Mouse (Mus musculus) hindbrain, embryonic 10.5 days (tissue): ENCODE results near the gene Plpp4. TPM values are rescaled to one million over a fixed set of nuclear protein-coding genes. Genes with fewer than 3 reads are reported as not detected.

Source experiments
- DNase-seq: peaks from one replicate; pipeline ENCODE4 v3.0.0-alpha.2; 2017; ENCODE audit warnings: low spot score
- H3K27ac ChIP-seq: fragments of 300-500 bp; sonication (generic); 2 replicates; pipeline ENCODE4 v1.5.1; 2016; ENCODE audit warnings: mild to moderate bottlenecking, moderate library complexity
- H3K27me3 ChIP-seq: fragments of 300-500 bp; sonication (generic); 2 replicates; pipeline ENCODE4 v1.6.1; 2016; ENCODE audit warnings: mild to moderate bottlenecking; ENCODE audit not compliant: poor library complexity, insufficient read depth, severe bottlenecking
- H3K36me3 ChIP-seq: fragments of 300-500 bp; sonication (generic); 2 replicates; pipeline ENCODE4 v1.6.1; 2016; ENCODE audit warnings: mild to moderate bottlenecking, moderate library complexity
- H3K4me1 ChIP-seq: fragments of 300-500 bp; sonication (generic); replicated peaks from 2 replicates; pipeline ENCODE4 v1.6.1; 2016; ENCODE audit warnings: mild to moderate bottlenecking
- H3K4me3 ChIP-seq: fragments of 300-500 bp; sonication (generic); 2 replicates; pipeline ENCODE4 v1.5.1; 2016; ENCODE audit warnings: mild to moderate bottlenecking, moderate library complexity
- H3K9me3 ChIP-seq: fragments of 300-500 bp; sonication (generic); 2 replicates; pipeline ENCODE4 v1.6.1; 2016; ENCODE audit warnings: mild to moderate bottlenecking, moderate library complexity
- WGBS: fragments of 180-500 bp; shearing (Covaris S2); methylation state at CpG from one replicate; pipeline ENCODE4 v1.1.7; 2016; 5-methylcytosine and 5-hydroxymethylcytosine counted together
- polyA plus RNA-seq: library from polyadenylated mRNA; unstranded; fragments of >200 nt; fragmentation: Nextera tagmentation; extraction: Ambion mirVana; gene quantifications from 2 replicates; pipeline ENCODE4 v1.2.1, GENCODE M21; 2016

Plpp4 gene
- polyA plus RNA-seq, 1 experiment from 2014 or later, result 1.4 TPM

- Histone ChIP-seq H3K4me3 (no peak overlapping the region), H3K4me1 (peaks cover 26% of the 10 kb centered on the region), H3K27ac (no peak overlapping the region), H3K36me3 (no peaks in the 10 kb centered on the region), H3K9me3 (no peaks in the 10 kb centered on the region), H3K27me3 (peaks cover 48% of the 10 kb centered on the region)
- 63% methylated on average over 7 of the region's 7 CpGs for WGBS
- DNase-seq, result no peak
These were observed 1.5 kb downstream of the Plpp4 start for GRCm38 (mm10) chr7:129258331-129258730.

- Histone ChIP-seq H3K4me3 (no peak overlapping the region), H3K27me3 (peaks cover 46% of the 10 kb centered on the region), H3K9me3 (no peaks in the 10 kb centered on the region), H3K4me1 (peaks cover 26% of the 10 kb centered on the region), H3K27ac (no peak overlapping the region), H3K36me3 (no peaks in the 10 kb centered on the region)
- 82% methylated on average over 6 of the region's 6 CpGs for WGBS
- no peak for DNase-seq
These were observed 2.4 kb downstream of the Plpp4 start for GRCm38 (mm10) chr7:129259195-129259594.

- 0 out of 2 replicates have a peak, but pooled peaks cover 4% of the 10 kb centered on the region for H3K4me1 ChIP-seq
- no peak overlapping the region for H3K27ac ChIP-seq
- H3K9me3 ChIP-seq, result no peaks in the 10 kb centered on the region
- WGBS, result 60% methylated on average over 4 of the region's 4 CpGs
- no peak overlapping the region for H3K4me3 ChIP-seq
- no peaks in the 10 kb centered on the region for H3K36me3 ChIP-seq
- no peaks in the 10 kb centered on the region for H3K27me3 ChIP-seq
- no peak for DNase-seq
These were observed 17.0 kb downstream of the Plpp4 start for GRCm38 (mm10) chr7:129273867-129274266.

GRCm38 (mm10) chr7:129274726-129275125, 17.9 kb downstream of the Plpp4 start:
- H3K27me3 ChIP-seq, result no peaks in the 10 kb centered on the region
- H3K4me1 ChIP-seq, result 0 out of 2 replicates have a peak, but pooled peaks cover 6% of the 10 kb centered on the region
- DNase-seq, result no peak
- WGBS, result 87% methylated on average over 5 of the region's 5 CpGs
- no peaks in the 10 kb centered on the region for H3K36me3 ChIP-seq
- H3K9me3 ChIP-seq, result no peaks in the 10 kb centered on the region
- no peak overlapping the region for H3K27ac ChIP-seq
- no peak overlapping the region for H3K4me3 ChIP-seq

GRCm38 (mm10) chr7:129277751-129278150, 20.9 kb downstream of the Plpp4 start:
- Histone ChIP-seq H3K27me3 (no peaks in the 10 kb centered on the region), H3K4me3 (no peak overlapping the region), H3K27ac (no peak overlapping the region), H3K36me3 (no peaks in the 10 kb centered on the region), H3K4me1 (0 out of 2 replicates have a peak, but pooled peaks cover 7% of the 10 kb centered on the region), H3K9me3 (no peaks in the 10 kb centered on the region)
- DNase-seq, result no peak
- WGBS, result 82% methylated on average over 5 of the region's 5 CpGs

GRCm38 (mm10) chr7:129278801-129279200, 22.0 kb downstream of the Plpp4 start:
- H3K9me3 ChIP-seq, result no peaks in the 10 kb centered on the region
- H3K36me3 ChIP-seq, result no peaks in the 10 kb centered on the region
- H3K27ac ChIP-seq, result no peak overlapping the region
- DNase-seq, result no peak
- H3K27me3 ChIP-seq, result no peaks in the 10 kb centered on the region
- H3K4me3 ChIP-seq, result no peak overlapping the region
- H3K4me1 ChIP-seq, result 0 out of 2 replicates have a peak, but pooled peaks cover 7% of the 10 kb centered on the region
- WGBS, result 93% methylated on average over 4 of the region's 4 CpGs

- no peak overlapping the region for H3K27ac ChIP-seq
- no peak for DNase-seq
- no peaks in the 10 kb centered on the region for H3K27me3 ChIP-seq
- no peaks in the 10 kb centered on the region for H3K36me3 ChIP-seq
- WGBS, result 75% methylated on average over 4 of the region's 4 CpGs
- H3K9me3 ChIP-seq, result no peaks in the 10 kb centered on the region
- H3K4me1 ChIP-seq, result 0 out of 2 replicates have a peak, but pooled peaks cover 3% of the 10 kb centered on the region
- no peak overlapping the region for H3K4me3 ChIP-seq
These were observed 22.4 kb downstream of the Plpp4 start for GRCm38 (mm10) chr7:129279261-129279660.

- Histone ChIP-seq H3K4me1 (0 out of 2 replicates have a peak, but pooled peaks cover 2% of the 10 kb centered on the region), H3K36me3 (no peaks in the 10 kb centered on the region), H3K9me3 (no peaks in the 10 kb centered on the region), H3K4me3 (no peak overlapping the region), H3K27me3 (no peaks in the 10 kb centered on the region), H3K27ac (no peak overlapping the region)
- DNase-seq, result no peak
- 92% methylated on average over 4 of the region's 4 CpGs for WGBS
These were observed 25.1 kb downstream of the Plpp4 start for GRCm38 (mm10) chr7:129281966-129282365.

GRCm38 (mm10) chr7:129285186-129285868, 28.5 kb downstream of the Plpp4 start:
- Histone ChIP-seq H3K4me3 (no peak overlapping the region), H3K9me3 (no peaks in the 10 kb centered on the region), H3K27me3 (no peaks in the 10 kb centered on the region), H3K4me1 (no peaks in the 10 kb centered on the region), H3K27ac (no peak overlapping the region), H3K36me3 (no peaks in the 10 kb centered on the region)
- WGBS, result 68% methylated on average over 7 of the region's 7 CpGs
- no peak for DNase-seq

- DNase-seq, result no peak
- H3K27ac ChIP-seq, result no peak overlapping the region
- H3K27me3 ChIP-seq, result no peaks in the 10 kb centered on the region
- H3K9me3 ChIP-seq, result no peaks in the 10 kb centered on the region
- whole genome bisulfite sequencing, result 88% methylated on average over 1 of the region's 1 CpGs
- no peaks in the 10 kb centered on the region for H3K36me3 ChIP-seq
- H3K4me1 ChIP-seq, result no peaks in the 10 kb centered on the region
- H3K4me3 ChIP-seq, result no peak overlapping the region
These were observed 36.4 kb downstream of the Plpp4 start for GRCm38 (mm10) chr7:129293211-129293610.

GRCm38 (mm10) chr7:129301622-129302021, 44.8 kb downstream of the Plpp4 start:
- Histone ChIP-seq H3K27ac (no peak overlapping the region), H3K9me3 (no peaks in the 10 kb centered on the region), H3K27me3 (no peaks in the 10 kb centered on the region), H3K4me1 (no peaks in the 10 kb centered on the region), H3K4me3 (no peak overlapping the region), H3K36me3 (no peaks in the 10 kb centered on the region)
- WGBS, result 98% methylated on average over 5 of the region's 5 CpGs
- DNase-seq, result no peak

- DNase-seq, result no peak
- H3K36me3 ChIP-seq, result no peaks in the 10 kb centered on the region
- H3K4me3 ChIP-seq, result no peak overlapping the region
- WGBS, result 67% methylated on average over 4 of the region's 4 CpGs
- H3K9me3 ChIP-seq, result no peaks in the 10 kb centered on the region
- H3K27ac ChIP-seq, result no peak overlapping the region
- no peaks in the 10 kb centered on the region for H3K27me3 ChIP-seq
- peaks cover 6% of the 10 kb centered on the region for H3K4me1 ChIP-seq
These were observed 46.5 kb downstream of the Plpp4 start for GRCm38 (mm10) chr7:129303356-129303755.

- peak overlapping the region; percentile 84 for H3K27ac ChIP-seq
- no peaks in the 10 kb centered on the region for H3K27me3 ChIP-seq
- H3K4me3 ChIP-seq, result peak overlapping the region; percentile 28; the same call in 1 of the 2 replicates
- 32% methylated on average over 13 of the region's 13 CpGs for WGBS
- no peaks in the 10 kb centered on the region for H3K9me3 ChIP-seq
- H3K36me3 ChIP-seq, result no peaks in the 10 kb centered on the region
- H3K4me1 ChIP-seq, result peaks cover 6% of the 10 kb centered on the region
- DNase-seq, result peak; percentile 53
These were observed 50.4 kb downstream of the Plpp4 start for GRCm38 (mm10) chr7:129307042-129307825.
